Mouse (Mus musculus): Measurements from ENCODE around the gene Eif3i.

- TF ChIP-seq POLR2A (IDR thresholded peaks at IDR 0.05; ENCODE audit: low read depth, low read length): no peak
- TF ChIP-seq CTCF (IDR thresholded peaks at IDR 0.05; ENCODE audit: extremely low read depth, insufficient read depth, insufficient read length, insufficient replicate concordance): no peak
These were observed 28.0 kb downstream of the Eif3i start for GRCm38 (mm10) chr4:129572236-129573092.
